Mouse (Mus musculus) lung, postnatal 36 days (tissue): ENCODE measurements at regions not wholly inside any gene's neighbourhood (a gene's known extent, or its start where the extent isn't known, plus 50 kb on each side); places are given as distances from the start of the nearest gene placed in this dataset.

Experiments used
- DNase-seq: peaks from one replicate; pipeline ENCODE4 v3.0.0; 2022; ENCODE audit warnings: mixed read lengths

DNA sequence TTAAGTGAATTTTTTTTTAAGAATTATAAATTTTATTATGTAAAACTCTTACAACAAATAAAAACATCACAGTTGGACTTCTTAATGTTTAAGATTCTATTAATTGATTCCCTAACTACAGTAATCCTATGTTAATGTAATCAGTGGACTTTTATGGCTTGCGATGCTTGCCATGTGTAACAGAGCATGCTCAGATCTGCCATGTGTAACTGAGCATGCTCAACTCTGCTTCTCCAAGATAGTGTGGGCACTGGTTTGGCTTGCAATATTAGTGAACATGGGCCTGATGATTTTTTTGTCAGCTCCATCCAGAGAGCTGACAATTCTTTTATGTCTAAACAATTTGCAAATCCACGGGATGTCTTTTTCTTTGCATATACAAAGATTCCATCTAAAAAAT lies 66.4 kb upstream of the Tas2r119 start:
- no peak for DNase-seq
